Mouse (Mus musculus) cerebellum, postnatal 10 days (tissue): ENCODE data around the gene Casc3.
A peak's percentile ranks its signal among the peaks of the same experiment; 100 is the strongest.

Experiments
- DNase-seq, 2 experiments: peaks; one replicate each; pipeline ENCODE4 v3.0.0; 2021; ENCODE audit warnings: mixed read lengths in 2 of 2

The Casc3 gene

GRCm38 (mm10) chr11:98773635-98774295 is 30.9 kb upstream of the Casc3 start:
- DNase-seq, result peak; percentile 94 to 95

GRCm38 (mm10) chr11:98774582-98775347 is 29.9 kb upstream of the Casc3 start, which contains the start of gene Nr1d1:
Gene Nr1d1 (minus strand): TSS chr11:98775333.
- no peak for DNase-seq

- peak; percentile 96 to 98 for DNase-seq
These were observed 29.2 kb upstream of the Casc3 start for GRCm38 (mm10) chr11:98775348-98776051.

GRCm38 (mm10) chr11:98776052-98776764 is 28.5 kb upstream of the Casc3 start:
- DNase-seq, result no peak

GRCm38 (mm10) chr11:98776843-98777590 is 27.7 kb upstream of the Casc3 start:
- no peak for DNase-seq

- no peak for DNase-seq
These were observed 26.8 kb upstream of the Casc3 start for GRCm38 (mm10) chr11:98777888-98778287.

GRCm38 (mm10) chr11:98781851-98782512 is 22.7 kb upstream of the Casc3 start:
- DNase-seq, result peak; percentile 59 to 77

- DNase-seq, result peak; percentile 57 to 69
These were observed 22.0 kb upstream of the Casc3 start for GRCm38 (mm10) chr11:98782651-98783235.

GRCm38 (mm10) chr11:98783236-98783696 is 21.4 kb upstream of the Casc3 start:
- peak; percentile 94 to 95 for DNase-seq

- DNase-seq, result no peak
These were observed 20.6 kb upstream of the Casc3 start for GRCm38 (mm10) chr11:98784139-98784538.

GRCm38 (mm10) chr11:98785214-98785613 is 19.5 kb upstream of the Casc3 start:
- peak in 1 of 2 experiments; percentile 39 for DNase-seq

- peak; percentile 88 to 89 for DNase-seq
These were observed 18.9 kb upstream of the Casc3 start for GRCm38 (mm10) chr11:98785772-98786281.

- peak; percentile 96 to 98 for DNase-seq
These were observed 18.1 kb upstream of the Casc3 start for GRCm38 (mm10) chr11:98786359-98787214.

GRCm38 (mm10) chr11:98787229-98787628 is 17.5 kb upstream of the Casc3 start:
- peak in 1 of 2 experiments; percentile 72 for DNase-seq

- peak in 1 of 2 experiments; percentile 36 for DNase-seq
These were observed 17.0 kb upstream of the Casc3 start for GRCm38 (mm10) chr11:98787691-98788090.

GRCm38 (mm10) chr11:98788139-98788538 is 16.6 kb upstream of the Casc3 start:
- DNase-seq, result no peak

GRCm38 (mm10) chr11:98788550-98789218 is 16.0 kb upstream of the Casc3 start:
- DNase-seq, result peak; percentile 90 to 92

GRCm38 (mm10) chr11:98789219-98789807 is 15.4 kb upstream of the Casc3 start:
- DNase-seq, result peak in 1 of 2 experiments; percentile 53

GRCm38 (mm10) chr11:98789824-98790223 is 14.9 kb upstream of the Casc3 start:
- no peak for DNase-seq
